Comparison of ENCODE assay signal across 9 mouse cellular contexts in the genomic region with DNA sequence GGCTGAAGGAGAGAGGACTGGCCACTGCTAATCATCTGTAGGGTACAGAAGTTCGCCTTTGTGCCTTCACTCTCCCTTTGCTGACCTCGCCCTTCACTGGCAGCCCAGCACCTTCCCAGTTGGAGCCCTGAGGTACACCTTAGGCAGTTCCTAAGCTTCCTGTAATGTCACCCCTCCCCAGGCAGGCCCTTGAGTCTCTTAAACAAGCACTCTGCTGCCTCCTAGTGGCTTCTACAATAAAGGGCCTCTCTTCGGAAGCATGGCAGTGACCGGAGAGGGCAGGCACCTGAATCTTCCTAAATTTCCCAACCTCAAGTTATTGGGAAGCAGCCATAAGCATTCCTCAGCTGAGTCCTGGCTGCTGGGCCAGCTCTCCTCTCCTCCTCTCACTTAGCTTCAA. TPM values are rescaled to one million over a fixed set of nuclear protein-coding genes. Genes with fewer than 3 reads are reported as not detected.
DNase-seq lines count a peak whose midpoint lies in the region; ATAC-seq and TF ChIP-seq lines count a peak whose summit lies in the region.
"Had no signal": no experiment of that assay in that cellular context is flagged by ENCODE, and none has a peak within 500 bp of the region (broad histone marks: within the 10 kb centered on the region; RNA-seq: fewer than 3 reads in every experiment).

No protein-coding gene starts in this region.

- H3K27ac ChIP-seq in hindbrain, embryonic 11.5 days (ENCODE audit: low read depth, low read length) = no peak overlapping the region
- H3K27ac ChIP-seq in hindbrain, embryonic 12.5 days = no peak overlapping the region
- no peak overlapping the region for H3K27ac ChIP-seq in bone marrow macrophage, adult 2 months (ENCODE audit: insufficient read depth, low read depth, low read length)
- no peak overlapping the region for H3K27ac ChIP-seq in embryonic fibroblast, embryonic 13.5 days (ENCODE audit: insufficient read depth, low read length)
- no peak overlapping the region for H3K27ac ChIP-seq in heart, embryonic 16.5 days (ENCODE audit: low read length)
- H3K27ac ChIP-seq in lung, embryonic 16.5 days (ENCODE audit: low read length) = no peak overlapping the region

- peak; percentile 84 for TF ChIP-seq CTCF in bone marrow macrophage, adult 2 months (IDR thresholded peaks at IDR 0.05; ENCODE audit: low read depth, low read length)
- 0 out of 2 replicates have a peak, but pooled peaks have one; percentile 39 for TF ChIP-seq CTCF in embryonic fibroblast, embryonic 13.5 days (IDR thresholded peaks at IDR 0.05; ENCODE audit: borderline replicate concordance, insufficient read depth, low read length)

- no peak overlapping the region for H3K4me3 ChIP-seq in hindbrain, embryonic 11.5 days (ENCODE audit: low read depth, low read length)
- H3K4me3 ChIP-seq in hindbrain, embryonic 12.5 days = no peak overlapping the region
- no peak overlapping the region for H3K4me3 ChIP-seq in bone marrow macrophage, adult 2 months (ENCODE audit: insufficient read depth, low read length)
- H3K4me3 ChIP-seq in embryonic fibroblast, embryonic 13.5 days (ENCODE audit: insufficient read depth, low read length) = no peak overlapping the region
- H3K4me3 ChIP-seq in heart, embryonic 16.5 days (ENCODE audit: low read length) = no peak overlapping the region
- no peak overlapping the region for H3K4me3 ChIP-seq in lung, embryonic 16.5 days (ENCODE audit: low read length)
- H3K4me3 ChIP-seq: myocyte had no signal

- H3K4me1 ChIP-seq in hindbrain, embryonic 11.5 days (replicated peaks; ENCODE audit: control insufficient read depth, insufficient read depth, low read length) = no peaks in the 10 kb centered on the region
- 0 out of 2 replicates have a peak, but pooled peaks cover 2% of the 10 kb centered on the region for H3K4me1 ChIP-seq in hindbrain, embryonic 12.5 days
- H3K4me1 ChIP-seq in bone marrow macrophage, adult 2 months (ENCODE audit: control insufficient read depth, insufficient read depth, low read length) = peaks cover 3% of the 10 kb centered on the region
- no peaks in the 10 kb centered on the region for H3K4me1 ChIP-seq in embryonic fibroblast, embryonic 13.5 days (ENCODE audit: control insufficient read depth, insufficient read depth, low read length)
- peaks cover 9% of the 10 kb centered on the region; the same call in 1 of the 2 replicates for H3K4me1 ChIP-seq in heart, embryonic 16.5 days (ENCODE audit: control insufficient read depth, insufficient read depth, low read length)
- no peaks in the 10 kb centered on the region for H3K4me1 ChIP-seq in lung, embryonic 16.5 days (replicated peaks; ENCODE audit: control insufficient read depth, insufficient read depth, low read length)

- no peaks in the 10 kb centered on the region for H3K27me3 ChIP-seq in hindbrain, embryonic 11.5 days (ENCODE audit: control insufficient read depth, insufficient read depth, low read length)
- no peaks in the 10 kb centered on the region for H3K27me3 ChIP-seq in hindbrain, embryonic 12.5 days
- no peaks in the 10 kb centered on the region for H3K27me3 ChIP-seq in heart, embryonic 16.5 days (ENCODE audit: control insufficient read depth, insufficient read depth, low read length)
- no peaks in the 10 kb centered on the region for H3K27me3 ChIP-seq in lung, embryonic 16.5 days (ENCODE audit: control insufficient read depth, insufficient read depth, low read depth, low read length)

- 22% methylated on average over 4 of the region's 4 CpGs for WGBS in hindbrain, embryonic 11.5 days
- 21% methylated on average over 4 of the region's 4 CpGs for WGBS in hindbrain, embryonic 12.5 days
- 15% methylated on average over 4 of the region's 4 CpGs for WGBS in heart, embryonic 16.5 days
- WGBS in lung, embryonic 16.5 days = 10% methylated on average over 4 of the region's 4 CpGs

- H3K4me2 ChIP-seq in hindbrain, embryonic 11.5 days (replicated peaks; ENCODE audit: low read depth, low read length) = no peak overlapping the region
- no peak overlapping the region for H3K4me2 ChIP-seq in hindbrain, embryonic 12.5 days (replicated peaks)
- H3K4me2 ChIP-seq in heart, embryonic 16.5 days (ENCODE audit: low read depth, low read length) = no peak overlapping the region
- no peak overlapping the region for H3K4me2 ChIP-seq in lung, embryonic 16.5 days (ENCODE audit: low read depth, low read length)

- no peak overlapping the region for H3K9ac ChIP-seq in hindbrain, embryonic 11.5 days (ENCODE audit: low read depth, low read length)
- no peak overlapping the region for H3K9ac ChIP-seq in hindbrain, embryonic 12.5 days
- no peak overlapping the region for H3K9ac ChIP-seq in heart, embryonic 16.5 days (ENCODE audit: low read length)
- H3K9ac ChIP-seq in lung, embryonic 16.5 days (ENCODE audit: low read length) = no peak overlapping the region

- no peaks in the 10 kb centered on the region for H3K9me3 ChIP-seq in hindbrain, embryonic 11.5 days (ENCODE audit: control insufficient read depth, low read length)
- H3K9me3 ChIP-seq in hindbrain, embryonic 12.5 days (replicated peaks) = no peaks in the 10 kb centered on the region
- H3K9me3 ChIP-seq in heart, embryonic 16.5 days (replicated peaks; ENCODE audit: control insufficient read depth, low read length) = no peaks in the 10 kb centered on the region
- H3K9me3 ChIP-seq in lung, embryonic 16.5 days (ENCODE audit: control insufficient read depth, low read length) = no peaks in the 10 kb centered on the region

- H3K36me3 ChIP-seq in hindbrain, embryonic 11.5 days (ENCODE audit: control insufficient read depth, insufficient read depth, low read length) = no peaks in the 10 kb centered on the region
- no peaks in the 10 kb centered on the region for H3K36me3 ChIP-seq in hindbrain, embryonic 12.5 days
- no peaks in the 10 kb centered on the region for H3K36me3 ChIP-seq in heart, embryonic 16.5 days (ENCODE audit: control insufficient read depth, insufficient read depth)
- H3K36me3 ChIP-seq in lung, embryonic 16.5 days (ENCODE audit: control insufficient read depth, insufficient read depth, low read length) = no peaks in the 10 kb centered on the region

- no peak for TF ChIP-seq POLR2A in bone marrow macrophage, adult 2 months (IDR thresholded peaks at IDR 0.05; ENCODE audit: borderline replicate concordance, low read depth, low read length)
- TF ChIP-seq POLR2A in embryonic fibroblast, embryonic 13.5 days (IDR thresholded peaks at IDR 0.05; ENCODE audit: low read depth, low read length) = no peak

- no peak for ATAC-seq in hindbrain, embryonic 11.5 days (ENCODE audit: low FRiP score)
- ATAC-seq in hindbrain, embryonic 12.5 days (ENCODE audit: low FRiP score) = no peak
- peak; percentile 82 for ATAC-seq in heart, embryonic 16.5 days (replicated peaks; ENCODE audit: extremely low read depth, insufficient read depth, low FRiP score)
- ATAC-seq in lung, embryonic 16.5 days (ENCODE audit: low read depth) = peak; percentile 78

- DNase-seq in hindbrain, embryonic 11.5 days (ENCODE audit: low spot score) = peak; percentile 84
- peak; percentile 86 for DNase-seq in layer of hippocampus, adult 11-12 months (ENCODE audit: low spot score)
- DNase-seq in right cerebral cortex, postnatal 4 days = peak; percentile 60

RNA-seq across cellular contexts. Expression of gene Mcrs1, which starts 13.9 kb away (rescaled TPM):
- polyA plus RNA-seq in hindbrain, embryonic 11.5 days (2014; fragmentation: Nextera tagmentation; extraction: Ambion mirVana) = 184 and 193 TPM in 2 replicates
- polyA plus RNA-seq in hindbrain, embryonic 12.5 days (2016; fragmentation: Nextera tagmentation; extraction: Ambion mirVana) = 178 and 179 TPM in 2 replicates
- 29.4 and 29.9 TPM in 2 replicates for polyA plus RNA-seq in bone marrow macrophage, adult 2 months (2012; ENCODE audit: insufficient read depth, insufficient read length, missing spikeins)
- 24.7 and 37.2 TPM in 2 replicates for polyA plus RNA-seq in embryonic fibroblast, embryonic 13.5 days (2011; ENCODE audit: insufficient read length, low read depth, missing spikeins)
- polyA plus RNA-seq in heart, embryonic 16.5 days (2015; fragmentation: Nextera tagmentation; extraction: Ambion mirVana) = 155 and 163 TPM in 2 replicates
- 131 and 135 TPM in 2 replicates for polyA plus RNA-seq in lung, embryonic 16.5 days (2015; fragmentation: Nextera tagmentation; extraction: Ambion mirVana)

RNA-seq across cellular contexts. Expression of gene Prpf40b, which starts 29.2 kb away (rescaled TPM):
- polyA plus RNA-seq in hindbrain, embryonic 11.5 days (2014; fragmentation: Nextera tagmentation; extraction: Ambion mirVana) = 41.9 and 45.7 TPM in 2 replicates
- polyA plus RNA-seq in hindbrain, embryonic 12.5 days (2016; fragmentation: Nextera tagmentation; extraction: Ambion mirVana) = 82.3 and 83.3 TPM in 2 replicates
- polyA plus RNA-seq in bone marrow macrophage, adult 2 months (2012; ENCODE audit: insufficient read depth, insufficient read length, missing spikeins) = 11.0 and 16.2 TPM in 2 replicates
- 24.4 and 25.7 TPM in 2 replicates for polyA plus RNA-seq in embryonic fibroblast, embryonic 13.5 days (2011; ENCODE audit: insufficient read length, low read depth, missing spikeins)
- polyA plus RNA-seq in heart, embryonic 16.5 days (2015; fragmentation: Nextera tagmentation; extraction: Ambion mirVana) = 36.0 and 46.6 TPM in 2 replicates
- polyA plus RNA-seq in lung, embryonic 16.5 days (2015; fragmentation: Nextera tagmentation; extraction: Ambion mirVana) = 54.0 and 55.1 TPM in 2 replicates

RNA-seq across cellular contexts. Expression of gene Fam186b, which starts 30.0 kb away (rescaled TPM):
- polyA plus RNA-seq in hindbrain, embryonic 11.5 days (2014; fragmentation: Nextera tagmentation; extraction: Ambion mirVana) = 0.22 and 0.29 TPM in 2 replicates
- 0.10 and 0.22 TPM in 2 replicates for polyA plus RNA-seq in hindbrain, embryonic 12.5 days (2016; fragmentation: Nextera tagmentation; extraction: Ambion mirVana)
- polyA plus RNA-seq in bone marrow macrophage, adult 2 months (2012; ENCODE audit: insufficient read depth, insufficient read length, missing spikeins) = not detected in 2 replicates
- polyA plus RNA-seq in embryonic fibroblast, embryonic 13.5 days (2011; ENCODE audit: insufficient read length, low read depth, missing spikeins) = not detected in 2 replicates
- 0.13 and 0.16 TPM in 2 replicates for polyA plus RNA-seq in heart, embryonic 16.5 days (2015; fragmentation: Nextera tagmentation; extraction: Ambion mirVana)
- polyA plus RNA-seq in lung, embryonic 16.5 days (2015; fragmentation: Nextera tagmentation; extraction: Ambion mirVana) = 0.15 and 0.23 TPM in 2 replicates

RNA-seq across cellular contexts. Expression of gene Kcnh3, which starts 41.0 kb away (rescaled TPM):
- 0.12 and 0.14 TPM in 2 replicates for polyA plus RNA-seq in hindbrain, embryonic 11.5 days (2014; fragmentation: Nextera tagmentation; extraction: Ambion mirVana)
- polyA plus RNA-seq in hindbrain, embryonic 12.5 days (2016; fragmentation: Nextera tagmentation; extraction: Ambion mirVana) = 0.40 TPM in 1 of 2 replicates, not detected in the other
- polyA plus RNA-seq in bone marrow macrophage, adult 2 months (2012; ENCODE audit: insufficient read depth, insufficient read length, missing spikeins) = not detected in 2 replicates
- polyA plus RNA-seq in embryonic fibroblast, embryonic 13.5 days (2011; ENCODE audit: insufficient read length, low read depth, missing spikeins) = 0.40 TPM in 1 of 2 replicates, not detected in the other
- 1.3 TPM in 2 replicates for polyA plus RNA-seq in heart, embryonic 16.5 days (2015; fragmentation: Nextera tagmentation; extraction: Ambion mirVana)
- polyA plus RNA-seq in lung, embryonic 16.5 days (2015; fragmentation: Nextera tagmentation; extraction: Ambion mirVana) = 0.69 and 0.82 TPM in 2 replicates

Comparison
In these comparisons a context has a peak if more than half of its experiments do, and no peak if none do; other contexts are left out.
1. ATAC-seq: peak in heart, embryonic 16.5 days (single experiment) and lung, embryonic 16.5 days (single experiment); none in hindbrain, embryonic 11.5 days (single experiment) and hindbrain, embryonic 12.5 days (single experiment).
2. Peak in every context shown above with its lines, with median percentiles within 50 percentile points of each other: DNase-seq.